Mouse (Mus musculus) brain, embryonic 14.5 days (tissue): ENCODE data around the gene Pdia2. TPM values are rescaled to one million over a fixed set of nuclear protein-coding genes. Genes with fewer than 3 reads are reported as not detected.

Experiments
- DNase-seq: peaks from one replicate; pipeline ENCODE4 v3.0.0-alpha.2; 2011; ENCODE audit warnings: low read depth
- CTCF ChIP-seq: fragments of 200-500 bp; IDR thresholded peaks from 2 replicates; pipeline ENCODE4 v1.5.1; 2012; ENCODE audit warnings: inconsistent platforms, mild to moderate bottlenecking, moderate library complexity, borderline replicate concordance; ENCODE audit not compliant: insufficient read depth, insufficient read length; ENCODE audit errors: extremely low read depth
- POLR2A ChIP-seq: fragments of 200-500 bp; IDR thresholded peaks from 2 replicates; pipeline ENCODE4 v1.6.1; 2012; ENCODE audit warnings: mild to moderate bottlenecking, inconsistent platforms, borderline replicate concordance; ENCODE audit not compliant: poor library complexity, insufficient read depth, insufficient read length, severe bottlenecking; ENCODE audit errors: extremely low read depth
- polyA plus RNA-seq: library from polyadenylated mRNA; depleted of rRNA; stranded (reverse); fragments of >200 nt; gene quantifications from 2 replicates; pipeline ENCODE4 v1.2.3, GENCODE M21; 2012

Gene Pdia2
- polyA plus RNA-seq, 1 experiment, result 0.14 TPM

DNA sequence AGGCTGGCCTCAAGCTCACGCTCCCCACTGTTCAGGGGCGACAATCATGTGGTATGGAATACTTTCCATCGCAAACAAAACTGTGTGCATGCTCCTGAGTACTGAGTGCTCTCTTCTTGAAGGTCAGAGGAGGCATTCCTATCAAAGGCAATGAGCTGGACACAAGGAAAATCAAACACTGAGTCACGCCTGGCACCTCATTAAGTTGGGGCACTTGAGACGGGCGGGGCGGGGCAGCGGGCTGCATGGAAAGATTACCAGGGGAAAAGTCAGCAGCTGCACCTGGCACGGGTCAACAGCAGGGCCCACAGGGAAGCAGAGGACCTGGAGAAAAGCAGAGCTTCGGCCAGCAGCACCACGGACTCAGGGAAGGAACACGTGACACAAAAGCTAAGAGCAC lies 26.3 kb upstream of the Pdia2 start:
- TF ChIP-seq CTCF (no peak), POLR2A (no peak)
- no peak for DNase-seq

DNA sequence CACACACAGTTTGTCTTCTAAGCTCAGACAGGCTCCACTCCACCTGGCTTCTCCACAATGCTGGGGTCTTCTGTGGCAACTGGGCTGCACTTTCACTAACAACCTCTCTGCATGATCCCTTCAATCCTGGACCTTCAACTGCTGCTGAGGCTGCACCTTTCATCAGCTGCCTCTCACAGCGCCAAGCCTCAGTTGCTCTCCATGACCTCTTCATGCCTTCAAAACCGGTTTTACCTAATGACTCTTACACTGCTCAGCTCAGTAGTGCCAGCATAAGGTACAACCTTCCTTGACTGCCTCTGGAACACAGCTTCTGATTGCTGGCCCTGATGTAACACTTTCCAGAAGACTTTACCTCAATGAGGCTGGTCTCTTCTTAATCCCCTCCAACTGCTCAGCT lies 22.6 kb upstream of the Pdia2 start:
- TF ChIP-seq CTCF (no peak), POLR2A (no peak)
- no peak for DNase-seq

DNA sequence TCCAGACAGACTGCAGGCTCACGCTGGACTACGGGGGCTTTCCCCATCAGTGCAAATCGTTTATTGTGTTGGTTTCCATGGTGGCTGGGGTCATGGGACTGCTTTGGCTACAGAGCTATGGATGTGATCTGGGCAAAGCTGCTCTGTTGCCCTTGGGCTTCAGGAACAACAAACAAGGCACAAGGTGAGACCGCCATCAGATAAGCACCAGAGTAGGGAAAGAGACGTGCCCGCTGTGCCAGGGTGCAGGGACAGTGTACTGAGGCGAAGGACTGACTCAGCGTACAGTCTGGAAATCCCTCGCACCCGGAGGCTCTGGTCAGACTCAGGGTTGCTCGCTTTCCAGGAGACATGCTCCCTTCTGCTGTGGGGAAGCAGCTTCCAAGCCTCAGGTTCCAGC lies 13.8 kb upstream of the Pdia2 start:
- DNase-seq, result no peak
- TF ChIP-seq CTCF (no peak), POLR2A (no peak)

DNA sequence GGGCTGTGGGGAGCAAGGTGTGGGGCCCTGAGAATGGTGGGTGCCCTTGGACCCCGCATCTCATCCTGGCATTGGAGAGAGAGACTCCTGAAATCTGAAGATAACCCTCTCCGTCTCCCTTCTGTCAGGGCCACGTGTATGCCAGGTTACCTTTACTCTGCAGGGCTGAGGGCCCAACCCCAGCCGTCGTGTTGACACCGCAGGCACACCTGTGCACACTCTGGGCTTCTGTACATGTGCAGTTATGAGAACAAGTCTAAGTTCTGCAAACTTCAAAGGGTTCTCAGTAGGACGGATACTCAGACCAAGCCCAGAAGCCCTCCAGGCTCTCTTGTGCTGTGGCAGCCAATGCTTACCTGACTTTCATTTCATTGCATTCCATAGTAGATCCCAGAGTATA lies 13.4 kb upstream of the Pdia2 start:
- DNase-seq, result no peak
- TF ChIP-seq POLR2A (no peak), CTCF (no peak)

DNA sequence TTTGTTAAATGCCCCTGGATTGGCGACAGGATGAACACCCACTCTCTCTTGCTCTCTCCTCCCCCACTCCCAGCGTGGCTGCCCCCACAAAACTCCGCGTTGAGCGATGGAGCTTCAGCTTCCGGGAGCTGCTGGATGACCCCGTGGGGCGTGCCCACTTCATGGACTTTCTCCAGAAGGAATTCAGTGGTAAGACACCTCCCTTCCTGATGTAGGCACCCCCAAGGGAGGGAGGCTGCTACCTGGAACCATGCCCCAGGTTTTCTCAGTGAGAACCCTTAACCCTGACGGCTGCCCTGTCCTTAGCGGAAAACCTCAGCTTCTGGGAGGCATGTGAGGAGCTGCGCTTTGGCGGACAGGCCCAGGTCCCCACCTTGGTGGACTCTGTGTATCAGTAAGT lies 8.8 kb upstream of the Pdia2 start, which contains the start of gene Arhgdig:
Gene Arhgdig, minus strand, starts transcription at position 101 of the 400 bp plus-strand sequence.
- no peak for TF ChIP-seq POLR2A
- no peak for TF ChIP-seq CTCF
- DNase-seq, result no peak

DNA sequence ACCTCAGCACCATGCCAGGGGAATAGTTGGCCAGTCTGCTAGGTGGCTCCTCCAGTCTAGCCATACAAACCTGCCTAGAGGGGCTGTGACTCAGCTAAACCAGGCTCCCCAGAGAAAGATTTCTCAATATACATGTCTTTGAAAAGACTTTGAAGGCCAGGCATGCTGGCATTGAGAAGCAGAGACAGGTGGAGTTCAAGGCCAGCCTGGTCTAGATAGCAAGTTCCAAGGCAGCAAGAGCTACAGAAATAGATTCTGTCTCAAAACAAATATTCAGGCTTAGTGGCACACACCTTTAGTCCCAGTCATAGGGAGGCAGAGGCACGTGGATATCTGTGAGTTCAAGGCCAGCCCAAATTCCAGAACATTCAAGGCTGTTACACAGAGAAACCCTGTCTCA lies 7.5 kb upstream of the Pdia2 start:
- TF ChIP-seq POLR2A (no peak), CTCF (no peak)
- no peak for DNase-seq

DNA sequence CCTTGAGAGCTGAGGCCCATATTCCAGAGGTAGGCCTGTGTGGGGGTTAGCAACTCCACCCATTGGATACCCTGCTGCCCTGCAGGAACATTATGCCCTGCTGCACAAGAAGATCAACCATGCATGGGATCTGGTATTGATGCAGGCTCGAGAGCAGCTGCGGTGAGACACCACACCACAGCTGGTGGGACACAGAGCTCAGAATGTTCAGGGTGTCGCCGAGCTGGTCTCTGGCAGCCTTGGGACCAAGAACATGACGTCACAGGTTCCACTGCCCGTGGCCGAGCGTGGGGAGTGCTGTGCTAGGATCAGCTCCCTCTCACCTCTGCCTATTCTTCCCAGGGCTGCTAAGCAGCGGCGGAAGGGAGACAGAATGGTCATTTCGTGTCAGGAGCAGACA lies 5.9 kb upstream of the Pdia2 start:
- no peak for DNase-seq

DNA sequence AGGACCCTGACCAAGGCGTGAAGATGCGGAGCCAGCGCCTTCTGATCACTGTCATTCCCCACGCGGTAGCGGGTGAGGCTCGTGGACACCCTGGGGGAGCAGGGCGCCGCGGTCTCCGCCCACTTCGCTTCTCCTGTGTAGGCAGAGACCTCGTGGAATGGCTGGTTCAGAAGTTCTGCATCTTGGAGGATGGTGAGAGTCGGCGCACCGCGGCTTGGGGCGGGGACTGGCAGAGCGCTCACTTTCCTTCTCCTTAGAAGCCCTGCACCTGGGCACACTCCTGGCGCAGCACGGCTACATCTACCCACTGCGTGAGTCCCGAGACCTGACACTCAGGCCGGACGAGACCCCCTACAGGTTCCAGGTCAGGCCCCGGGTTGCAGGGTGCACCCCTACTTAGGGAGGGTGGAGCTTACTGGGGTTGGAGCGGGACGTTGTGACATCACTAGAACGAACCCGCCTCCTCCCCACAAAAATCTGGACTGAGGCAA lies 4.5 kb upstream of the Pdia2 start:
- peak; percentile 24 for DNase-seq
- no peak for TF ChIP-seq CTCF
- TF ChIP-seq POLR2A, result no peak

More for the DNA sequence above, 5.9 kb upstream of the Pdia2 start:
- no peak for TF ChIP-seq POLR2A

DNA sequence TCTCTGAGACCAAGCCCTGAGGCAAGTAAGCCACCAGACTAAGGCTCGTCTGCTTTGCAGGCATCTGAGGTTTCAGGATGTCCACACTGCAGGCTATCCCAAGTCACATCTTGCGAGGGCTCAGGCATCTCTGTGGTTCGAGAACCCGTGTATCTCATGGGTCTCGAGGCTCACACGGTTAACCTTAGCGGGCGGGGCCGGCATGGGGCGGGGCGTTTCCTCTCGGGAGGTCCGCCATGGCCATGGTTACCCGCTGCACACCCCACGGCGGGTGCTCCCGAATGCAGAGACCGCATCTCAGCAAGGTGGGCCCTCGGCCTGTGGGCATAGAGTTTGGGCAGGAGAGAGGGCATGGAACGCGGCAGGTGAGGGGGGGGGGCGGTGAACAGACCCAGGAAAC lies 3.9 kb upstream of the Pdia2 start, which contains the start of gene Rgs11:
Gene Rgs11, plus strand, starts transcription at position 215 of the 400 bp plus-strand sequence.
- TF ChIP-seq CTCF (no peak), POLR2A (no peak)
- DNase-seq, result no peak

DNA sequence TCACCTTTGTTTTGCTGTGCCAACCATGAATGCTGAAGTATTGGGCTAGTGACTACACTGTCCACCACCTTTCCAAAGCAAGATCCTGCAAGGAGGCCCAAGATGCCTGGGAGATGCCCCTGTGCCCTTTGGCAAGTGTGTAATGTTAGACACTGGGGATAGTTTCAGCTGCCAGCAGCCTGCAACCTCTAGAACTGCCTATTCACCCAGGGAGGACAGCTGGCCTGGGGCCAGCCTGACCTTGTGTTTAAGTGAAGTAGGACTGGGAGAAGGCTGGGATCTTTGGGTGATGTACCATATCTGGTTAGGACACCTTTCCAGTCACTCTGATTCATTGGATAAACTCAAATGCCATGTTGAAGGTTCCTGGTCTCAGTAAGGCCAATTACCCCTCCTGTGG lies 3.1 kb upstream of the Pdia2 start:
- no peak for TF ChIP-seq CTCF
- no peak for TF ChIP-seq POLR2A
- DNase-seq, result no peak

DNA sequence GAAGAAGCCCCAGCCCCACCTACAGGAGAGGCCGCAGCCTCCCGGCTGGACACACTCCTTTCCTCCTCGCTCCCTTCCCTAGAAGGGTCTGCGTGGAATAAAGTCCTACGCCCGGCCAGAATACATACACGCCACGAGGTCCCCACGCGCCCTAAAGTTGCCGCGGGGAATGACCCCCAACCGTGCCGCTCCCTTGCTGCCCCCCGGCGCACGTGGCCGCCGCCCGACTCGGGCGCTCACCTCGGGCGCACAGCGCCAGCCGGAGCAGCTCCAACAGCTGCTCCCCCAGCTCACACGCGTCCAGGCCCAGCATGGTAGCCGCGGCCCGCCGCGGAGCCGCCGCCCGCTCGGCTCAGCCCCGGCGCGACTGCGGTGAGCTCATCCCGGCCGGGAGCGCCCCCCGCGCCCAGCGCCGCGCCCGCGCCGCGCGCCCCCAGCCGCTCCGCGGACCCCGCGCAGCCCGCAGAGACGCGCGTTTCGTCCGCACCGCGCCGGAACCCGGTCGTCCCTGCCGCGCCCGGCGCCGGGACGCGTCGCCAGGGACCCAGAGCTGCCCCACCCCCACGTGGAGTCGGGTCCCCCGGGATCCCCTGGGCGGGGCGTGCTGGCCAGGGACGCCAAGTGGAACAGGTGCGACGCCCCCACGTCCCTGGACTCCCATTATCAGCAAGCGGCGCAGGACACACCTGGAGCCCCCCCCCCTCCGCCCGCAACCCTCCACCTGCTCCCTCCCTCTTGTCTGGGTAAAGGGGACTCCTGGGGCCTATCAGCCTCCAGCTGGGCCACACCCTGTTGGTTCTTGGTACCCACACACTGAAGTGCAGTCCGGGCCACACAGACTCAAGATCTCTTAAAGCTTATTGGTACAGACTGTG lies 2.2 kb upstream of the Pdia2 start:
- DNase-seq, result peak; percentile 44

More for the DNA sequence above, 2.2 kb upstream of the Pdia2 start:
- 0 out of 2 replicates have a peak, but pooled peaks have one; percentile 8 for TF ChIP-seq POLR2A
- TF ChIP-seq CTCF, result no peak
